Mouse (Mus musculus) embryonic stem cell, embryonic (primary cell): ENCODE data around the gene Fgfr2.
"Not testable (repeated sequence)": the region's sequence is repeated elsewhere in the genome, so short reads cannot be mapped to it uniquely, and the experiment has no call there.

Source experiments
- CTCF ChIA-PET, 4 experiments: fragments of 300-600 bp in 2 of 4; fragments of 350-600 bp in 2 of 4; sonication (Branson Sonifier 250); formaldehyde crosslinking; loops; one replicate each; lab custom pipeline; 2022; ENCODE audit warnings: inconsistent platforms in 2 of 4; lab: Charles Lee
- POLR2A ChIA-PET, 4 experiments: fragments of 300-600 bp in 2 of 4; fragments of 350-600 bp in 2 of 4; sonication (Branson Sonifier 250); formaldehyde crosslinking; loops; one replicate each; lab custom pipeline; 2022; ENCODE audit warnings: antibody characterized with exemption in 4 of 4, inconsistent platforms in 1 of 4; lab: Charles Lee

Gene Fgfr2

GRCm38 (mm10) chr7:131427331-131427730, 1695.8 kb downstream of the Fgfr2 start:
- CTCF ChIA-PET = no interaction called here

GRCm38 (mm10) chr7:131424912-131425311, 1698.2 kb downstream of the Fgfr2 start:
- ChIA-PET POLR2A (no interaction called here), CTCF (no interaction called here)

More at GRCm38 (mm10) chr7:131427331-131427730, 1695.8 kb downstream of the Fgfr2 start:
- POLR2A ChIA-PET = interaction anchor here in 1 of 4 experiments (0.5 to 0.9 kb wide), 2 partner anchors 30 to 1142 kb away, joined by 3 read pairs; no protein-coding TSS in a partner anchor

GRCm38 (mm10) chr7:131417605-131418004, 1705.5 kb downstream of the Fgfr2 start:
- ChIA-PET CTCF (no interaction called here), POLR2A (no interaction called here)

- ChIA-PET CTCF (interaction anchor here in 1 of 4 experiments (1.1 kb wide), 1 partner anchor 466 kb away, joined by 3 read pairs; no protein-coding TSS in a partner anchor), POLR2A (interaction anchor here in 1 of 4 experiments (1.1 kb wide), 1 partner anchor 20 kb away, joined by 3 read pairs; no protein-coding TSS in a partner anchor)
Observed at GRCm38 (mm10) chr7:131416742-131417141, 1706.4 kb downstream of the Fgfr2 start.

- ChIA-PET POLR2A (interaction anchor here in 2 of 4 experiments (0.6 to 1.7 kb wide), 4 partner anchors 10 to 431 kb away, joined by 3 to 5 read pairs (median 4); partner anchors contain the start of gene Bub3 (in 1 of the 2)), CTCF (no interaction called here)
Observed at GRCm38 (mm10) chr7:131411941-131412270, 1711.2 kb downstream of the Fgfr2 start.

- ChIA-PET CTCF (interaction anchor here in 2 of 4 experiments (1.1 to 1.8 kb wide), 2 partner anchors 19 to 20 kb away, joined by 4 to 6 read pairs; no protein-coding TSS in a partner anchor), POLR2A (interaction anchor here in 3 of 4 experiments (0.6 to 1.7 kb wide), 8 partner anchors 11 to 431 kb away, joined by 3 to 8 read pairs (median 4); partner anchors contain the start of genes 2310057M21Rik (in 1 of the 3) and Bub3 (in 1 of the 3))
Observed at GRCm38 (mm10) chr7:131411221-131411940, 1711.8 kb downstream of the Fgfr2 start.

GRCm38 (mm10) chr7:131410416-131411058, 1712.6 kb downstream of the Fgfr2 start, which contains the start of the genes Ikzf5 and Acadsb:
Gene Ikzf5, minus strand, starts transcription at chr7:131410521.
Gene Acadsb, plus strand, starts transcription at chr7:131410601.
- ChIA-PET POLR2A (interaction anchor here in 3 of 4 experiments (0.5 to 2.3 kb wide), 22 partner anchors 9 to 1710 kb away, joined by 3 to 16 read pairs (median 4); partner anchors contain the start of genes Bub3 (in 2 of the 3), 2310057M21Rik (in 1 of the 3), Lhpp (in 1 of the 3) and Pstk (in 1 of the 3)), CTCF (interaction anchor here in 3 of 4 experiments (0.6 to 1.8 kb wide), 3 partner anchors 20 to 236 kb away, joined by 3 to 6 read pairs (median 4); no protein-coding TSS in a partner anchor)

- ChIA-PET POLR2A (interaction anchor here in 3 of 4 experiments (0.5 to 2.3 kb wide), 20 partner anchors 8 to 1710 kb away, joined by 3 to 16 read pairs (median 4); partner anchors contain the start of genes Bub3 (in 2 of the 3), 2310057M21Rik (in 1 of the 3), Lhpp (in 1 of the 3) and Pstk (in 1 of the 3)), CTCF (interaction anchor here in 1 of 4 experiments (1.8 kb wide), 1 partner anchor 22 kb away, joined by 6 read pairs; no protein-coding TSS in a partner anchor)
Observed at GRCm38 (mm10) chr7:131409988-131410385, 1713.2 kb downstream of the Fgfr2 start.

- CTCF ChIA-PET = no interaction called here
- POLR2A ChIA-PET = interaction anchor here in 3 of 4 experiments (0.5 to 2.3 kb wide), 14 partner anchors 8 to 151 kb away, joined by 3 to 16 read pairs (median 4); partner anchors contain the start of genes 2310057M21Rik (in 1 of the 3), Bub3 (in 1 of the 3) and Pstk (in 1 of the 3)
Observed at GRCm38 (mm10) chr7:131409321-131409987, 1713.7 kb downstream of the Fgfr2 start.

- CTCF ChIA-PET, POLR2A ChIA-PET: not testable (repeated sequence)
Observed at GRCm38 (mm10) chr7:131391761-131392160, 1731.4 kb downstream of the Fgfr2 start.

GRCm38 (mm10) chr7:131371880-131372651, 1751.1 kb downstream of the Fgfr2 start:
- POLR2A ChIA-PET = interaction anchor here (0.6 to 2.8 kb wide), 16 partner anchors 9 to 724 kb away, joined by 3 to 16 read pairs (median 4); partner anchors contain the start of genes 2310057M21Rik (in 3 of the 4), Acadsb (in 2 of the 4), Bub3 (in 2 of the 4) and Ikzf5 (in 2 of the 4)
- CTCF ChIA-PET = interaction anchor here in 3 of 4 experiments (0.7 to 1.1 kb wide), 5 partner anchors 9 to 1743 kb away, joined by 3 to 6 read pairs (median 3); partner anchors contain the start of gene 2310057M21Rik (in 1 of the 3)

- CTCF ChIA-PET = interaction anchor here in 3 of 4 experiments (0.7 to 1.1 kb wide), 5 partner anchors 9 to 1744 kb away, joined by 3 to 6 read pairs (median 3); partner anchors contain the start of gene 2310057M21Rik (in 1 of the 3)
Observed at GRCm38 (mm10) chr7:131371470-131371860, 1751.7 kb downstream of the Fgfr2 start.

GRCm38 (mm10) chr7:131370648-131371469, 1752.3 kb downstream of the Fgfr2 start, which contains the start of gene Pstk:
Gene Pstk, plus strand, starts transcription at chr7:131371141.
- POLR2A ChIA-PET = interaction anchor here in 3 of 4 experiments (0.5 to 2.8 kb wide), 19 partner anchors 8 to 485 kb away, joined by 3 to 16 read pairs (median 4); partner anchors contain the start of genes 2310057M21Rik (in 3 of the 3), Acadsb (in 2 of the 3), Bub3 (in 2 of the 3) and Ikzf5 (in 2 of the 3)
- CTCF ChIA-PET = interaction anchor here in 2 of 4 experiments (0.6 to 1.1 kb wide), 5 partner anchors 8 to 843 kb away, joined by 3 to 6 read pairs (median 3); partner anchors contain the start of gene 2310057M21Rik (in 1 of the 2)

More at GRCm38 (mm10) chr7:131371470-131371860, 1751.7 kb downstream of the Fgfr2 start:
- POLR2A ChIA-PET = interaction anchor here (0.6 to 2.8 kb wide), 18 partner anchors 9 to 725 kb away, joined by 3 to 16 read pairs (median 4); partner anchors contain the start of genes 2310057M21Rik (in 3 of the 4), Acadsb (in 2 of the 4), Bub3 (in 2 of the 4) and Ikzf5 (in 2 of the 4)

GRCm38 (mm10) chr7:131364131-131364530, 1759.0 kb downstream of the Fgfr2 start:
- CTCF ChIA-PET = no interaction called here
- POLR2A ChIA-PET = interaction anchor here in 1 of 4 experiments (0.6 to 1.9 kb wide), 3 partner anchors 14 to 198 kb away, joined by 4 to 10 read pairs (median 4); no protein-coding TSS in a partner anchor
